Mouse (Mus musculus) skeletal muscle tissue, adult 2 months (tissue): ENCODE data around the gene Klhl10.

Experiments
- DNase-seq: peaks from one replicate; pipeline ENCODE4 v3.0.0-alpha.2; 2012; ENCODE audit warnings: low read depth, low spot score

The Klhl10 gene

DNA sequence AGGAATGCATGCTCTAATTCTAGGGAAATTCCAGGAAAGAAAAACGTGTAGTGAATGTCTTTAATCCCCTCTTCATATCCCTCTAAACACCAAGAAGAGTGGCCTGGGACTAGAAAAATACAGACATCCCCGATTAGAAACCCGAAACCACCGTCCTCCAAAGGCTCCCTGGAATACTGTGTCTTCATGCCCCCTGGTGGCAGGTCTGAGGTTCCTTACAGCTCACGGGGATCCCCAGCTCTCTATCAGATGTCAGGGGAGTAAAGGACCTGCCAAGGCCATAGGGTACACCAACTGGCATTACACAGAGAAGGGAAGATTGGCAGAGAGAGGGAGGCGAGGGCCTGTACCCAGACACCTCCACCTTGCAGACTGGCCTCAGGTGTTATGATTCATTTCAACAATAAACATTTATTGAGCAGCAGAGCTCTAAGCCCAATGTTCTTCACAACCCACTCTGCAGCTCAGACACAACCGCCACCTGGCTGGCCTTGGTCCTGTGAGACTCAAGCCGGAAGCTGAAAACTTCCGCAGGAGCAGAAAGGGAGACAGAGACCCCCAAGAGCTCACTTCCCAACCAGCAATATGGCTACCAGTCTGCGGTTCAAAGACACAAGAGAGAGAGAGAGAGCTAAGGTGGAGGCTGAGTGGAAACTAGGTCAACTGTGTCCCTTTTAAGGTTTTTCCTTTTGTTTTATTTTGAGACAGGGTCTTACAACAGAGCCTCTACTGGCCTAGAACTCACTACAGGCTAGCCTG, 33.5 kb upstream of the Klhl10 start:
- DNase-seq = peak; percentile 61

GRCm38 (mm10) chr11:100408835-100409462, 32.8 kb upstream of the Klhl10 start:
- DNase-seq = no peak

DNA sequence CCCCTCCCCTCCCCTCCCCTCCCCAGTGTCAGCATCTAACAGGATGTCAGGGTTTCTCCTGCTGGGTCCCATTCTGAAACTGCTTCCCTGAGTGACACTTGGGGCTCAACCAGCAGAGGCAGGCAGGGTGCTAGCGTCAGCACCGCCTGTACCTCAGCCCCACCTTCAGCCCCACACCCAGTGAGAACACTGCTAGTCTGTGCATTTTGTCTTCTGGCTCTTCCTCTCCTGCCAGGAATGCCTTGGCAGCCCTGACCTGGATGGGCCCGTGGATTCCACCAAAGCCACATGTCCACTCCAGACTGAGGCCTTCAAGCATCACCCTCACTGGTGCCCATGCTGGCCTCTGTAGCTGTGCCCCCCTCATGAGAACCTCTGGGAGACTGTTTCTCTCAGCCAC, 32.0 kb upstream of the Klhl10 start:
- no peak for DNase-seq

DNA sequence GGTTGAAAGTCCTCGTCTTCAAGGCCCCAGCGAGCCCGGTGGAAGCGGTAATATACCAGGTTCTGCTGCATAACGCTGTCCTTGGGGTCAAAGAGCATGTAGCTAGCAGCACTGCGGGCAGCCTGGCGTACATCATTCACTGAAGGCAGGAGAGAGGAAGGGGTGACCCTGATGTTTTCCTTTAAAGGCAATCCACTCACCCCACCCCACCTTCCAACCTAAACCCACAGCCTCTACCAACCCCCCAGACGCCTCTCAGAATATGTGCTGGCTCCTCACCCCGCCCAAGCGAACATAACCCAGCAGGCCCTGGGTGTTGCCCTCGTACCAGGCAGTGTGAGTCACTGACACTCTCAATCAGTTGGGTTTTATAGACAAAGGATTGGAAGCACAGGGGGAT, 30.0 kb upstream of the Klhl10 start:
- DNase-seq = no peak

GRCm38 (mm10) chr11:100413541-100413940, 28.2 kb upstream of the Klhl10 start:
- no peak for DNase-seq

DNA sequence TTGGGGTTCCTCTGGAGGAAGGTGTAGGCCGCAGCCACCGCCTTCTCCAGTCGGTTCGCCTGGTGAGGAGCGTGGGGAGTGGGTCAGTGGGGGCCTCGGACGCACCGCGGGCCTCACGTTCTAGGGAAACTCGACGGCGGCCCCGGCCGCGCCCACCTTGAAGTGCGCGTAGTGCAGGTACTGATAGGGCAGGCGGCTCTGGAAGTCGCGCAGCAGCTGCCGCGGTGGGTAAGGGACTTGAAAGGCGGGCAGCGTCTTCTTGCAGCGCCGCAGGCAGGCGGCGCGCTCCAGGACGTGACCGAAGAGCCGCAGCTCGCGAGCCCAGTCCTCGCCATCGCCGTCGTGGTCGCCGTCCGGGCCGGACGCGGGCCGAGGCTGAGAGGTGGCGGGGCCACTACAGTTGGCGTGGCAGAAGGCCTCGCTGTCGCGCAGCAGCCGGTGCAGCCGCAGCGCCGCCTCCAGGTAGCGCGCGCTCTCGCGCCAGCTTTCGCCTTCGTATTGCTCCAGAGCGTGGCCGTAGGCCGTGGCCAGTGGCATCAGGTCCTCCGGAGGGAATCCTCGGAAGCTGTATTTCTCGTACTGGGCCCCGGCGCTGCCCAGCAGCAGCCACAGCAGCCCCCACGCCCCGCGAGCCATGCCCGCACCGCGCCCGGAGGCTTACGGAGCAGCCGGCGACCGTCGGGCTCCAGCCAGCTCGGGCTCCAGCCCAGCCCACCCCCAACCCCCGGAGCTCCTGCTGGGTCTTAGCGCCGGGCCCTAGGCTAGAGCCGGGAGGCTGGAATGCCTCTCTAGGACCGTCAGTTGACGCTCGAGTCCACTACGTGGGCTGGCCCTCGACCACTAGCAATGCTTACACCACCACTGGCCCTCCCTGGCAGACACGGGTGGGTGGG, 27.4 kb upstream of the Klhl10 start, which contains the start of gene P3h4:
P3h4 (minus strand) TSS at position 816 of the 893 bp plus-strand sequence.
- peak; percentile 86 for DNase-seq

GRCm38 (mm10) chr11:100414914-100415822, 26.5 kb upstream of the Klhl10 start, which contains the start of gene Fkbp10:
Gene Fkbp10 (plus strand): TSS chr11:100415697.
- DNase-seq = peak; percentile 43

GRCm38 (mm10) chr11:100421537-100421936, 20.2 kb upstream of the Klhl10 start:
- no peak for DNase-seq

DNA sequence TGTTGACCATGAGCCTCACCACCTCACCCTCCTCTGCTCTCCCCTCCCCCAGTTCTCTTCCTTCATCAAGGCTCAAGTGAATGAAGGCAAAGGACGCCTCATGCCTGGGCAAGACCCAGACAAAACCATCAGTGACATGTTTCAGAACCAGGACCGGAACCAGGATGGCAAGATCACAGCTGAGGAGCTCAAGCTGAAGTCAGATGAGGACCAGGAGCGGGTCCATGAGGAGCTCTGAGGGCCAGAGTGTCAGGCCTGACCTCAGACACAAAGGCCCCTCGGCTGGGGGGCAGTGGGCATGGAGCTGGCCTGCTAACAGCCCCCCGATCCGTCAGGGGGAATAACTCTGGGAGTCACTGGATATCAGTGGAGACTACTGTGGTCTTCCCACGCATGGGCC, 17.9 kb upstream of the Klhl10 start:
- DNase-seq = no peak

DNA sequence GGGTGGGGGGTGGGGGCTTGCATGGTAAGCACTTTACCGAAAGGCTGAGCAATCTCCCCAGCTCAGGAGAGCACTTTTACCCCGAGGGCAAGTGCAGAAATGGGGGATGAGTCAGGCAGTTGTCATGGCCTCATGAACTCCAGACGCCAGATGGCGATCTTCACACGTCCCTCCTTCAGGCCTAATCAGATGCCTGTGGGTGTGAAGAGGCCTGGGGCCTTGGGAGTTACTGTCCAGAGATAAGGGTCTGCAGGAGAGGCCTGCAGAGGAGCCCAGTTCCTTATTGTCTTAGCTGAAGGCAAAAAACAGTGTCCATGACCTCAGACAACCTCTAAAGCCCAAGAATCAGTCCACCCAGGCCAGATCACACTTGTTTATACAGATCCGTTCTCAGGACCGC, 15.9 kb upstream of the Klhl10 start:
- DNase-seq = peak; percentile 40

GRCm38 (mm10) chr11:100426820-100427219, 14.9 kb upstream of the Klhl10 start:
- DNase-seq = no peak

GRCm38 (mm10) chr11:100428612-100429199, 13.0 kb upstream of the Klhl10 start:
- no peak for DNase-seq

DNA sequence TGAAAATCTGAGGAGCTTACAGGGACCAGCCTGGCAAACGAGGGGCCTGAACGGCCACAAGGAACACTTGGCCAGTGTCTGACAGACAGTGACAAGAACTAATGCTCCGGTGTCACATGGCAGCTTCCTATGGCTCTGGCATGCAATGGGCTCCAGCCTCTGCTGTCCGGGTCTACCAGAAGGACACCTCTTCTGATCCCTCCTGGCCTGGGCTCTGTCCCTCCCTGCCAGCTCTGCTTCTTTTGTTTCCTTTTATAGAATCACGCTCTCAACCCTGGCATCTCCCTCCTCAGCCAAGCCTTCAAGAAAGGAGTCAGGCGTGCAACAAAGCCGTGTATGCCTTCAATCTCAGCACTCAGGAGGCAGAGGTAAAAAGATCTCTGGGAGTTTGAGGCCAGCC, 11.7 kb upstream of the Klhl10 start:
- DNase-seq = no peak

- DNase-seq = no peak
Measured at GRCm38 (mm10) chr11:100432002-100432401, 9.7 kb upstream of the Klhl10 start.

- DNase-seq = no peak
Measured at GRCm38 (mm10) chr11:100435678-100436246, 6.0 kb upstream of the Klhl10 start.

- DNase-seq = no peak
Measured at GRCm38 (mm10) chr11:100437901-100438300, 3.8 kb upstream of the Klhl10 start.

DNA sequence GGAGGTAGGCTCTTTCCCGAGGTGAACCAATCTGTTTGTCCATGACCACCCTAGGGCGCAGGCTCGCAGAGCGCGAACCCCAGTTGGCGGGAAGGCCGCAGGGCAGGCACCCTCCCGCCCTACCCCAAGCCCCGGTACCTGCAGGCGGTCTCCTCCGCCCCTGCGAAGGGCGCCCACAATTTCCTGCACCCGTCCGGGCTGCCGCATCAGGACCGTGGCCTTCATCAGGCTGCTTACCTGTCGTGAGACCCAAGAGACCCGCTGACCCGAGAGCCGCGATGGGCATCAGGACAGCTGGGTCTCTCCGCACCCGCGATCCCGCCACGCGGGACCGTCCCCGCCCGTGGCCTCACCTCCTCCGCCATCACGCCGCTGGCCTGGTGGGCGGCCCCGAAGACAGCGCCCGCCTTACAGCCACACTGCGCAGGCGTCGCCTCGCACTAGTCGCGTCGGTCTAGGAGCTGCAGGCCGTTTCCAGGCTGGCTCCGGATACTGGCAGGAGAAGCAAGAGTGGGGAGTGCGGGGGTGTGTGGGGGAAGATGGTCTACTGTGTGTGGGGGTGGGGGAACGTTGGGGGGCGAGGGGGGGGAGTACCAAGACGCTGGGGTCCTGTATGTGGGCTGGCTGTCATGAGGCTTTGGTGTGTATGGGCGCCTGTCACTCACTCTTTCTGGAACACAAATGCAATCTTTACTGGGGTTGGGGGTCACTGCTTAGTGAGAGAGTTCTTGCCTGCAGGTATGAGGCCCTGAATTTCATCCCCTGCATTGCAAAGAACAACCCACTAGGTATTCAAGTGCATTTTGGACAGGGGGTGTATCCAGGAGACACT, 810 bp upstream of the Klhl10 start:
- DNase-seq = peak; percentile 67

- no peak for DNase-seq
Measured at GRCm38 (mm10) chr11:100442625-100443024, 908 bp downstream of the Klhl10 start.

DNA sequence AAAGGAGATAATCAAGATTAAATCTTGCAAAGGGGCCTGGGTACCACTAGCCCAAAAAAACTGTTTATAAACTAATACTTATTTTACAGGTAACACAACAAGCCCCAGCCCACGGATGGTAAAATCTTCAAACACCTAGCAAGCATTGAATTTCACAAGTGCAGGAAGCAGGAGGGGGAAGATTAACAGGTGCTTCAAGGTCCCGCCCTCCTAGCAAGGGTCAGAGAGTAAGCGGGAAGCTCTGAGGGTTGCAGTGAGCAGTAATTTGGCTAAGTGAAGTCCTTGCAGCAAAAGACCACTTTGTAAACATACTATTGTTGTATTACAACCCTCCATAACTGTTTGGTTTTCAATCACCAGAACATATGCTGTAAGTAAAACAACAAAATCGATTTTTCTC, 15.5 kb downstream of the Klhl10 start:
- no peak for DNase-seq
